Mouse (Mus musculus) intestine, embryonic 15.5 days (tissue): Measurements from ENCODE around the gene Pla2g12a. TPM values are rescaled to one million over a fixed set of nuclear protein-coding genes. Genes with fewer than 3 reads are reported as not detected.

ENCODE experiments used
- ATAC-seq: fragments of 200-750 bp; cut with Nextera tagmentation; 2 replicates; pipeline ENCODE4 v1.8.0; 2017; ENCODE audit warnings: moderate TSS enrichment, moderate library complexity
- H3K27ac ChIP-seq: fragments of 300-500 bp; sonication (generic); 2 replicates; pipeline ENCODE4 v1.5.1; 2015; ENCODE audit warnings: mild to moderate bottlenecking, inconsistent platforms
- H3K27me3 ChIP-seq: fragments of 300-500 bp; sonication (generic); replicated peaks from 2 replicates; pipeline ENCODE4 v1.6.1; 2015; ENCODE audit warnings: inconsistent platforms
- H3K36me3 ChIP-seq: fragments of 300-500 bp; sonication (generic); 2 replicates; pipeline ENCODE4 v1.6.1; 2015; ENCODE audit warnings: inconsistent platforms
- H3K4me1 ChIP-seq: fragments of 300-500 bp; sonication (generic); replicated peaks from 2 replicates; pipeline ENCODE4 v1.6.1; 2015; ENCODE audit warnings: inconsistent platforms
- H3K4me2 ChIP-seq: fragments of 300-500 bp; sonication (generic); replicated peaks from 2 replicates; pipeline ENCODE4 v1.6.1; 2015; ENCODE audit warnings: mild to moderate bottlenecking, inconsistent platforms
- H3K4me3 ChIP-seq: fragments of 300-500 bp; sonication (generic); replicated peaks from 2 replicates; pipeline ENCODE4 v1.5.1; 2015; ENCODE audit warnings: inconsistent platforms
- H3K9ac ChIP-seq: fragments of 300-500 bp; sonication (generic); 2 replicates; pipeline ENCODE4 v1.6.1; 2015; ENCODE audit warnings: inconsistent platforms
- H3K9me3 ChIP-seq: fragments of 300-500 bp; sonication (generic); 2 replicates; pipeline ENCODE4 v1.6.1; 2016; ENCODE audit warnings: inconsistent platforms
- WGBS: fragments of 180-500 bp; shearing (Covaris S2); methylation state at CpG from one replicate; pipeline ENCODE4 v1.1.7; 2015; 5-methylcytosine and 5-hydroxymethylcytosine counted together
- polyA plus RNA-seq: library from polyadenylated mRNA; unstranded; fragments of >200 nt; fragmentation: Nextera tagmentation; extraction: Ambion mirVana; gene quantifications from 2 replicates; pipeline ENCODE4 v1.2.1, GENCODE M21; 2015

The Pla2g12a gene
- 68.9 and 69.1 TPM in 2 replicates for polyA plus RNA-seq

- no peaks in the 10 kb centered on the region for H3K27me3 ChIP-seq
- under 1% methylated on average over 60 of the region's 66 CpGs for WGBS
- peak; percentile 91 for ATAC-seq
- peaks cover 4% of the 10 kb centered on the region; the same call in 1 of the 2 replicates for H3K4me1 ChIP-seq
- no peaks in the 10 kb centered on the region for H3K9me3 ChIP-seq
- peak within 1 kb of the TSS; percentile 74 for H3K9ac ChIP-seq
- no peaks in the 10 kb centered on the region for H3K36me3 ChIP-seq
- H3K4me2 ChIP-seq = peak within 1 kb of the TSS; percentile 84
- peak within 1 kb of the TSS; percentile 66 for H3K4me3 ChIP-seq
- H3K27ac ChIP-seq = peak within 1 kb of the TSS; percentile 79
Measured at GRCm38 (mm10) chr3:129878405-129879021, at the start of gene Pla2g12a. Gene Pla2g12a, plus strand, starts transcription at chr3:129878606.

- peak overlapping the region; percentile 90 for H3K27ac ChIP-seq
- peak overlapping the region; percentile 80 for H3K9ac ChIP-seq
- peak overlapping the region; percentile 85 for H3K4me2 ChIP-seq
- peaks cover 11% of the 10 kb centered on the region for H3K4me1 ChIP-seq
- no peaks in the 10 kb centered on the region for H3K27me3 ChIP-seq
- ATAC-seq = peak; percentile 20; the same call in 1 of the 2 replicates
- WGBS = under 1% methylated on average over 42 of the region's 45 CpGs
- H3K36me3 ChIP-seq = peaks cover 9% of the 10 kb centered on the region; the same call in 1 of the 2 replicates
- no peaks in the 10 kb centered on the region for H3K9me3 ChIP-seq
- H3K4me3 ChIP-seq = peak overlapping the region; percentile 95
Measured at GRCm38 (mm10) chr3:129830626-129831025, 47.8 kb upstream of the Pla2g12a start.

GRCm38 (mm10) chr3:129831035-129831568, 47.3 kb upstream of the Pla2g12a start, which contains the start of gene Gar1:
Gene Gar1, minus strand, starts transcription at chr3:129831396.
- H3K4me1 ChIP-seq = peaks cover 11% of the 10 kb centered on the region
- peak within 1 kb of the TSS; percentile 85 for H3K4me2 ChIP-seq
- peak; percentile 94 for ATAC-seq
- H3K9ac ChIP-seq = peak within 1 kb of the TSS; percentile 80
- no peaks in the 10 kb centered on the region for H3K27me3 ChIP-seq
- H3K36me3 ChIP-seq = peaks cover 6% of the 10 kb centered on the region; the same call in 1 of the 2 replicates
- H3K4me3 ChIP-seq = peak within 1 kb of the TSS; percentile 95
- WGBS = under 1% methylated on average over 60 of the region's 60 CpGs
- no peaks in the 10 kb centered on the region for H3K9me3 ChIP-seq
- peak within 1 kb of the TSS; percentile 90 for H3K27ac ChIP-seq

GRCm38 (mm10) chr3:129835388-129835934, 42.9 kb upstream of the Pla2g12a start, which contains the start of gene Cfi:
Gene Cfi, plus strand, starts transcription at chr3:129835884.
- Histone ChIP-seq H3K4me3 (peak within 1 kb of the TSS; percentile 21; the same call in 1 of the 2 replicates), H3K36me3 (no peaks in the 10 kb centered on the region), H3K9me3 (no peaks in the 10 kb centered on the region), H3K27me3 (no peaks in the 10 kb centered on the region), H3K4me1 (no peaks in the 10 kb centered on the region), H3K27ac (peak within 1 kb of the TSS; percentile 79), H3K9ac (no peak within 1 kb of the TSS), H3K4me2 (peak within 1 kb of the TSS; percentile 56)
- ATAC-seq = peak; percentile 14; the same call in 1 of the 2 replicates
- WGBS = 63% methylated on average over 6 of the region's 6 CpGs

GRCm38 (mm10) chr3:129836051-129836697, 42.2 kb upstream of the Pla2g12a start:
- H3K4me3 ChIP-seq = peak overlapping the region; percentile 21; the same call in 1 of the 2 replicates
- peak overlapping the region; percentile 56 for H3K4me2 ChIP-seq
- ATAC-seq = peak; percentile 84
- H3K36me3 ChIP-seq = no peaks in the 10 kb centered on the region
- peak overlapping the region; percentile 79 for H3K27ac ChIP-seq
- H3K9ac ChIP-seq = no peak overlapping the region
- H3K27me3 ChIP-seq = no peaks in the 10 kb centered on the region
- 13% methylated on average over 11 of the region's 11 CpGs for WGBS
- H3K4me1 ChIP-seq = no peaks in the 10 kb centered on the region
- no peaks in the 10 kb centered on the region for H3K9me3 ChIP-seq

GRCm38 (mm10) chr3:129836965-129837364, 41.4 kb upstream of the Pla2g12a start:
- 64% methylated on average over 6 of the region's 6 CpGs for WGBS
- Histone ChIP-seq H3K36me3 (no peaks in the 10 kb centered on the region), H3K9ac (no peak overlapping the region), H3K4me2 (no peak overlapping the region; the same call in 1 of the 2 replicates), H3K27ac (no peak overlapping the region), H3K4me1 (no peaks in the 10 kb centered on the region), H3K27me3 (no peaks in the 10 kb centered on the region), H3K9me3 (no peaks in the 10 kb centered on the region), H3K4me3 (peak overlapping the region; percentile 21; the same call in 1 of the 2 replicates)
- ATAC-seq = peak; percentile 13; the same call in 1 of the 2 replicates

- no peak overlapping the region for H3K27ac ChIP-seq
- no peak overlapping the region for H3K4me3 ChIP-seq
- no peaks in the 10 kb centered on the region for H3K36me3 ChIP-seq
- ATAC-seq = peak; percentile 18; the same call in 1 of the 2 replicates
- H3K27me3 ChIP-seq = no peaks in the 10 kb centered on the region
- no peaks in the 10 kb centered on the region for H3K4me1 ChIP-seq
- 0 out of 2 replicates have a peak overlapping the region, but pooled peaks have one; percentile 22 for H3K4me2 ChIP-seq
- H3K9ac ChIP-seq = no peak overlapping the region
- no peaks in the 10 kb centered on the region for H3K9me3 ChIP-seq
- WGBS = 49% methylated on average over 7 of the region's 7 CpGs
Measured at GRCm38 (mm10) chr3:129838017-129838416, 40.4 kb upstream of the Pla2g12a start.

GRCm38 (mm10) chr3:129845868-129846267, 32.5 kb upstream of the Pla2g12a start:
- no peaks in the 10 kb centered on the region for H3K4me1 ChIP-seq
- ATAC-seq = no peak
- no peaks in the 10 kb centered on the region for H3K27me3 ChIP-seq
- 71% methylated on average over 2 of the region's 2 CpGs for WGBS
- no peaks in the 10 kb centered on the region for H3K36me3 ChIP-seq
- H3K9ac ChIP-seq = no peak overlapping the region
- H3K4me2 ChIP-seq = no peak overlapping the region
- no peak overlapping the region for H3K27ac ChIP-seq
- H3K4me3 ChIP-seq = no peak overlapping the region
- no peaks in the 10 kb centered on the region for H3K9me3 ChIP-seq

GRCm38 (mm10) chr3:129846846-129847245, 31.6 kb upstream of the Pla2g12a start:
- Histone ChIP-seq H3K27ac (no peak overlapping the region), H3K9ac (no peak overlapping the region), H3K4me1 (no peaks in the 10 kb centered on the region), H3K36me3 (no peaks in the 10 kb centered on the region), H3K4me3 (no peak overlapping the region), H3K4me2 (no peak overlapping the region), H3K9me3 (no peaks in the 10 kb centered on the region), H3K27me3 (no peaks in the 10 kb centered on the region)
- ATAC-seq = no peak
- WGBS = 81% methylated on average over 7 of the region's 7 CpGs

- Histone ChIP-seq H3K9me3 (no peaks in the 10 kb centered on the region), H3K9ac (no peak overlapping the region), H3K4me2 (no peak overlapping the region), H3K27me3 (no peaks in the 10 kb centered on the region), H3K4me1 (no peaks in the 10 kb centered on the region), H3K27ac (no peak overlapping the region), H3K4me3 (no peak overlapping the region), H3K36me3 (no peaks in the 10 kb centered on the region)
- ATAC-seq = no peak
- 76% methylated on average over 2 of the region's 2 CpGs for WGBS
Measured at GRCm38 (mm10) chr3:129862592-129862991, 15.8 kb upstream of the Pla2g12a start.

GRCm38 (mm10) chr3:129863698-129864097, 14.7 kb upstream of the Pla2g12a start:
- 48% methylated on average over 14 of the region's 14 CpGs for WGBS
- Histone ChIP-seq H3K4me1 (no peaks in the 10 kb centered on the region), H3K9me3 (no peaks in the 10 kb centered on the region), H3K27me3 (no peaks in the 10 kb centered on the region), H3K4me3 (no peak overlapping the region), H3K36me3 (no peaks in the 10 kb centered on the region), H3K4me2 (no peak overlapping the region), H3K27ac (no peak overlapping the region), H3K9ac (no peak overlapping the region)
- no peak for ATAC-seq

GRCm38 (mm10) chr3:129877327-129877726, 1.1 kb upstream of the Pla2g12a start:
- Histone ChIP-seq H3K36me3 (no peaks in the 10 kb centered on the region), H3K27ac (no peak overlapping the region), H3K9me3 (no peaks in the 10 kb centered on the region), H3K4me1 (peaks cover 4% of the 10 kb centered on the region; the same call in 1 of the 2 replicates), H3K4me2 (no peak overlapping the region), H3K4me3 (no peak overlapping the region), H3K27me3 (no peaks in the 10 kb centered on the region), H3K9ac (no peak overlapping the region)
- ATAC-seq = no peak
- WGBS = 93% methylated on average over 10 of the region's 10 CpGs
